Mouse (Mus musculus) midbrain, embryonic 13.5 days (tissue): Measurements from ENCODE around the gene Wipf3. TPM values are rescaled to one million over a fixed set of nuclear protein-coding genes. Genes with fewer than 3 reads are reported as not detected.

Source experiments
- ATAC-seq: fragments of 200-750 bp; cut with Nextera tagmentation; 2 replicates; pipeline ENCODE4 v1.8.0; 2017; ENCODE audit warnings: mild to moderate bottlenecking, moderate TSS enrichment, moderate library complexity
- H3K27ac ChIP-seq: fragments of 300-500 bp; sonication (generic); 2 replicates; pipeline ENCODE4 v1.5.1; 2015; ENCODE audit warnings: inconsistent platforms, mild to moderate bottlenecking, moderate library complexity
- H3K27me3 ChIP-seq: fragments of 300-500 bp; sonication (generic); 2 replicates; pipeline ENCODE4 v1.6.1; 2015; ENCODE audit warnings: mild to moderate bottlenecking, inconsistent platforms
- H3K36me3 ChIP-seq: fragments of 300-500 bp; sonication (generic); 2 replicates; pipeline ENCODE4 v1.6.1; 2015; ENCODE audit warnings: mild to moderate bottlenecking, inconsistent platforms
- H3K4me1 ChIP-seq: fragments of 300-500 bp; sonication (generic); replicated peaks from 2 replicates; pipeline ENCODE4 v1.6.1; 2015; ENCODE audit warnings: inconsistent platforms
- H3K4me2 ChIP-seq: fragments of 300-500 bp; sonication (generic); replicated peaks from 2 replicates; pipeline ENCODE4 v1.6.1; 2015; ENCODE audit warnings: moderate library complexity, mild to moderate bottlenecking, inconsistent platforms
- H3K4me3 ChIP-seq: fragments of 300-500 bp; sonication (generic); replicated peaks from 2 replicates; pipeline ENCODE4 v1.5.1; 2015; ENCODE audit warnings: mild to moderate bottlenecking, inconsistent platforms
- H3K9ac ChIP-seq: fragments of 300-500 bp; sonication (generic); replicated peaks from 2 replicates; pipeline ENCODE4 v1.6.1; 2015; ENCODE audit warnings: mild to moderate bottlenecking, inconsistent platforms
- H3K9me3 ChIP-seq: fragments of 300-500 bp; sonication (generic); 2 replicates; pipeline ENCODE4 v1.6.1; 2016; ENCODE audit warnings: mild to moderate bottlenecking, inconsistent platforms
- WGBS: fragments of 180-500 bp; shearing (Covaris S2); methylation state at CpG from one replicate; pipeline ENCODE4 v1.1.7; 2015; 5-methylcytosine and 5-hydroxymethylcytosine counted together
- polyA plus RNA-seq: library from polyadenylated mRNA; unstranded; fragments of >200 nt; fragmentation: Nextera tagmentation; extraction: Ambion mirVana; gene quantifications from 2 replicates; pipeline ENCODE4 v1.2.1, GENCODE M21; 2015

The Wipf3 gene
- 2.8 and 3.0 TPM in 2 replicates for polyA plus RNA-seq

DNA sequence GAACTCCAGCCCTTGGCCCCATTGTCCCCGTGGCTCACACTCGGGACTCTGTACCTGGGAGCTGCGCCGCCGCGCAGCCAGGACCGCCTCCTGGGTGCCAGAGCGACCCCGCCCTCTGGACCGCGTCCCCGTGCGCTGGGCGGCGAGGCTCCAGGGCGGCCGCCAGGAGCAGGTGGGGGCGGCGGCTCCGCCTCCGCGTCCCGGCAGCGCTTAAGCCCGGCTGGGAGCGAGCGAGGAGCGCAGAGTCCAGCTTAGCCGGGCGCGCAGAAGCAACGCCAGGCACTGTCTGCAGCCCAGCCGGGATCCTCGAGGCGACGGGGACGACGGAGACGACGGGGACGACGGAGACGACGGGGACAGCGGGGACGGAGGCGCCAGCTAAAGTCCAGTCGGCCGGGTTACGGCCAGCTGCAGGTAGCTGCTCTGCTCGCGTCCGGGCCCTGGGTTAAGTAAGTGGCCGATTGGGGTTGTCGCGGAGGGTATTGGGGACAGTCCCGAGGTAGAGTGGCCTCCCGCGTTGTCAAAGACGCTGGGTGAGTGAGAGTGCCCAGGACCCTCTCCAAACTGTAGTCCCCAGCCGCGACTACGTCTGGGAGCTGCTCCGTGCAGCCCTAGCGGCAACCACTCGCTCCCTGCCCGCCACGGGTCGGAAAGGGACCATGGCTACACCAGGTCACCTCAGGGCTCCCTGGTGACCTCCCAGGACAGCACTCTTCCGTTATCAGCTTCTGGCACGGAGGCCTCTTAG is at the start of gene Wipf3:
TSS of gene Wipf3 (plus strand) at position 157 of the 748 bp plus-strand sequence.
- Histone ChIP-seq H3K27me3 (peaks cover 34% of the 10 kb centered on the region), H3K4me1 (peaks cover 28% of the 10 kb centered on the region), H3K9ac (peak within 1 kb of the TSS; percentile 79), H3K4me3 (peak within 1 kb of the TSS; percentile 66), H3K27ac (peak within 1 kb of the TSS; percentile 53; the same call in 1 of the 2 replicates), H3K9me3 (no peaks in the 10 kb centered on the region), H3K4me2 (peak within 1 kb of the TSS; percentile 91), H3K36me3 (no peaks in the 10 kb centered on the region)
- under 1% methylated on average over 71 of the region's 71 CpGs for WGBS
- peak; percentile 92 for ATAC-seq

- Histone ChIP-seq H3K36me3 (no peaks in the 10 kb centered on the region), H3K27me3 (no peaks in the 10 kb centered on the region), H3K9ac (no peak overlapping the region), H3K9me3 (no peaks in the 10 kb centered on the region), H3K4me2 (no peak overlapping the region), H3K4me1 (peaks cover 8% of the 10 kb centered on the region), H3K4me3 (no peak overlapping the region), H3K27ac (no peak overlapping the region)
- no peak for ATAC-seq
- 78% methylated on average over 8 of the region's 8 CpGs for WGBS
Measured at GRCm38 (mm10) chr6:54382636-54383035, 46.8 kb upstream of the Wipf3 start.

DNA sequence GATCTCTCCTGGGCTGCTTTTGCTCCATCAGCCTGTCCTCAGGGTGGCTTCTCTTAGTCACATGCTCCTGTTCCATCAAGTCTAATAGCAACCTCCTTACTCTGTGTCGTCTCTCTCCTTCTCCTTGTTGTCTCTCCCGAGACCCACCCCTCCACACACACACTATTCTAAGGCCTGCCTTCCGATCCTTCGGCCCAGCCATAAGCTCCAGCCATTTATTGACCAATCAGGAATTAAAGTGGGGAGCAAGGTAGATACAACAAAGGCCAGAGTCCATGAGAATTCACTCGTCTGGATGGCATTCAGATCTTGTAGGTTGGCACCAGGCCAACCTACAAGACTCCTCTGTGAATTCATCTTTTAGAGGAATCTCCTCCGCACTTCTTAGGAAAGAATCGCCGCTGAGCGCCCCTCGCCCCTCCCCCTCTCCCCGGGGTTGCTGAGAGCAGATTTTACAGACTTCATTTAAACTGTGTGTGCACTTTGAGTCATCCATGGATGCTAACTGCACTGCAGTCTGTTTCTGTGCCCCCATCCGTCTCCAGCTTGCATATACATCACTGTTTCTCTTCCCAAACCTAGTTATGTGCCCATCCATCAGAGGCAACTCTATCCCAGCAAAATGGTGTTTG is 45.4 kb upstream of the Wipf3 start:
- H3K4me2 ChIP-seq = no peak overlapping the region
- ATAC-seq = no peak
- H3K9ac ChIP-seq = no peak overlapping the region
- H3K36me3 ChIP-seq = no peaks in the 10 kb centered on the region
- WGBS = 44% methylated on average over 12 of the region's 12 CpGs
- H3K9me3 ChIP-seq = no peaks in the 10 kb centered on the region
- H3K4me3 ChIP-seq = no peak overlapping the region
- H3K27me3 ChIP-seq = no peaks in the 10 kb centered on the region
- peaks cover 8% of the 10 kb centered on the region for H3K4me1 ChIP-seq
- H3K27ac ChIP-seq = no peak overlapping the region

DNA sequence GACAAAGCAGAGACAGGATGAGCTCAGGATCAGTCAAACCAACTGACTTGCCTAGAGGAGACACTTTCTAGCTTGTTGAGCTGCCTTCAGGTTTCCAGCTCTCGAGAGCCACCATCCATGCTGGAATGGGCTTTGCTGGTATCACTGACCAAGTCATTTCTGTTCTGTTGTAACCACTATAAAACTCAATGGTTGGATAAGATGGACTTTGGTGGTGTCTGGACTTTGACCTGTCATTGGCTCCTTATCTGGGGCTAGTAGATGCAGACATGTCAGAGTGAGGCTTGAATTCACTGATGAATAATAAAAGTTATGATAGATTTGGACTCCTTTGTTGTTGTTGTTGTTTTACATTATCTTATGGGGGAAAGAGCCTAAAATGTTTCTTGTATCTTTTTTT is 44.6 kb upstream of the Wipf3 start:
- H3K9ac ChIP-seq = no peak overlapping the region
- H3K27ac ChIP-seq = no peak overlapping the region
- H3K4me2 ChIP-seq = no peak overlapping the region
- 94% methylated on average over 1 of the region's 1 CpGs for WGBS
- H3K36me3 ChIP-seq = no peaks in the 10 kb centered on the region
- H3K27me3 ChIP-seq = no peaks in the 10 kb centered on the region
- H3K9me3 ChIP-seq = no peaks in the 10 kb centered on the region
- peaks cover 8% of the 10 kb centered on the region for H3K4me1 ChIP-seq
- H3K4me3 ChIP-seq = no peak overlapping the region
- ATAC-seq = no peak

- Histone ChIP-seq H3K27me3 (no peaks in the 10 kb centered on the region; the same call in 1 of the 2 replicates), H3K4me3 (no peak overlapping the region), H3K4me1 (peaks cover 8% of the 10 kb centered on the region), H3K27ac (no peak overlapping the region), H3K9me3 (no peaks in the 10 kb centered on the region), H3K36me3 (no peaks in the 10 kb centered on the region), H3K9ac (no peak overlapping the region), H3K4me2 (no peak overlapping the region)
- ATAC-seq = no peak
- 83% methylated on average over 4 of the region's 4 CpGs for WGBS
Measured at GRCm38 (mm10) chr6:54386429-54386828, 43.0 kb upstream of the Wipf3 start.

- Histone ChIP-seq H3K4me3 (no peak overlapping the region), H3K36me3 (no peaks in the 10 kb centered on the region), H3K27ac (no peak overlapping the region), H3K4me2 (no peak overlapping the region), H3K27me3 (no peaks in the 10 kb centered on the region; the same call in 1 of the 2 replicates), H3K4me1 (peaks cover 8% of the 10 kb centered on the region), H3K9me3 (no peaks in the 10 kb centered on the region), H3K9ac (no peak overlapping the region)
- no peak for ATAC-seq
- WGBS = 87% methylated on average over 3 of the region's 3 CpGs
Measured at GRCm38 (mm10) chr6:54387044-54387443, 42.4 kb upstream of the Wipf3 start.

- Histone ChIP-seq H3K4me1 (peaks cover 8% of the 10 kb centered on the region), H3K4me3 (no peak overlapping the region), H3K27me3 (no peaks in the 10 kb centered on the region; the same call in 1 of the 2 replicates), H3K27ac (no peak overlapping the region), H3K9ac (no peak overlapping the region), H3K36me3 (no peaks in the 10 kb centered on the region), H3K9me3 (no peaks in the 10 kb centered on the region), H3K4me2 (no peak overlapping the region)
- no peak for ATAC-seq
- 75% methylated on average over 5 of the region's 5 CpGs for WGBS
Measured at GRCm38 (mm10) chr6:54387751-54388150, 41.7 kb upstream of the Wipf3 start.

DNA sequence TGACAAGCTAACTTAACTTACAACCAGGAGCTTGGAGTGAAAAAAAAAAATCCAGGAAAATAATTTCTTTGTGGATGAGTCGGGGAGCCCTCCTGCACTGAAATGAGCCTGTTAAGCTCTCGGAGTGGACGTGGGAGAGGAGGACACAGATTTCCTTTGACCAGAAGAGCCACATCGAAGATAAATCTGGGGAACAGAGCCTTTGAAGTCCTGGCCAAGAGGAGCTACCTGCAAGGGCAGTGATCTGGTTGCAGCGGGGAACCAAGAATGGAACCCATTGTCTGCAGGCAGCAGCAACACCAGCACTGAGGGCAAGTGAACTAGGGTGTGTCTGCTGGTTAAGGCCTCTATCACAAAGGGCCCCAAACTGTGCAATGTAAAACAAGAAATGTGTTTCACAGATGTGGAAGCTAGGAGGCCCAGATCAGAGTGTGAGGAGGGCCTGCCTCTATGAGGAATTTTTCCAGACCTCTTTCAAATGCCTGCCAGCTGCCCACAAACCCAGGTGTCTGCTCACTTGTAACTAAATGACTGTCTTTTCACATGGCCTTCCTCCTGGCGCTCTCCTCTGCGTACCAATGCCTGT is 40.6 kb upstream of the Wipf3 start:
- peaks cover 4% of the 10 kb centered on the region; the same call in 1 of the 2 replicates for H3K27me3 ChIP-seq
- peaks cover 7% of the 10 kb centered on the region for H3K4me1 ChIP-seq
- no peak overlapping the region for H3K4me2 ChIP-seq
- H3K36me3 ChIP-seq = no peaks in the 10 kb centered on the region
- no peak for ATAC-seq
- H3K27ac ChIP-seq = no peak overlapping the region
- no peak overlapping the region for H3K9ac ChIP-seq
- no peak overlapping the region for H3K4me3 ChIP-seq
- WGBS = 83% methylated on average over 7 of the region's 7 CpGs
- no peaks in the 10 kb centered on the region for H3K9me3 ChIP-seq

GRCm38 (mm10) chr6:54391765-54392164 is 37.6 kb upstream of the Wipf3 start:
- 7% methylated on average over 3 of the region's 3 CpGs for WGBS
- Histone ChIP-seq H3K36me3 (no peaks in the 10 kb centered on the region), H3K4me1 (no peaks in the 10 kb centered on the region), H3K4me3 (no peak overlapping the region), H3K27me3 (peaks cover 7% of the 10 kb centered on the region; the same call in 1 of the 2 replicates), H3K4me2 (no peak overlapping the region), H3K9ac (no peak overlapping the region), H3K27ac (no peak overlapping the region), H3K9me3 (no peaks in the 10 kb centered on the region)
- ATAC-seq = peak; percentile 11; the same call in 1 of the 2 replicates

GRCm38 (mm10) chr6:54393886-54394285 is 35.5 kb upstream of the Wipf3 start:
- H3K27ac ChIP-seq = no peak overlapping the region
- no peak for ATAC-seq
- H3K4me3 ChIP-seq = no peak overlapping the region
- 86% methylated on average over 6 of the region's 6 CpGs for WGBS
- no peaks in the 10 kb centered on the region for H3K9me3 ChIP-seq
- no peak overlapping the region for H3K4me2 ChIP-seq
- no peak overlapping the region for H3K9ac ChIP-seq
- peaks cover 4% of the 10 kb centered on the region; the same call in 1 of the 2 replicates for H3K4me1 ChIP-seq
- peaks cover 7% of the 10 kb centered on the region; the same call in 1 of the 2 replicates for H3K27me3 ChIP-seq
- no peaks in the 10 kb centered on the region for H3K36me3 ChIP-seq

DNA sequence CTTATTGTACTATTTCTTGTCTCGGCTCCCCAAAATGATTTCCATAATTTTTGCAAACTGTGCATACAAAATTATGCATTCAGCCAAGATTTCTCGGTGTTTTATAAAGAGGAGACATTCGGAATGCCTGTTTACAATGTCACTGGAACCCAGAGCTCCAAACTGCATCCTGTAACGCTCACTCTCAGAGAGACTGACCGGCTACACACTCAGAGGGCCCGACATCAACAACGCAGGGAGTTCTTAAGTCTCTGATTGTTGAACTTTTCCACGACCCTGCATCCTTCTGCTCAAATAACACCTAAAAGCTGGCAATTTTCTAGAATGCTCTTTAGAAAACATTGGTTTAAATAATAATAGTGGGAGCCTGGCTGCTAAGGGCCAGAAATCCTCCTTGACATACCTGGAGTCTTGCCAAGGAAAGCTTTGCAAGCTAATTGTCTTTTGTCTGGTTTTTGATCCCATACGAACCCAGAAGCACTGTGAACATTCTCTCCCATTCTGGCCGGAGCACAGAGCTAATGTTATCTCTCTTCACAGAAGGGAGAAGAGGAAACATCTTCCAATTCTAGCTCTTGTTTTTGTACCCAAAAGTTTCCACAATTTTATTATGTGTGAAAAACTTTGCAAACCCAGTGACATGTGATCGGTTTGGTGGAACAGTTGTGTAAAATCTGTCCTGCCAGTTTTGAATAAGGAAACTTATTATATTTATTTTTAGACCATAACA is 30.0 kb upstream of the Wipf3 start:
- Histone ChIP-seq H3K4me3 (no peak overlapping the region), H3K27me3 (no peaks in the 10 kb centered on the region), H3K4me2 (no peak overlapping the region), H3K36me3 (no peaks in the 10 kb centered on the region), H3K9me3 (no peaks in the 10 kb centered on the region), H3K27ac (no peak overlapping the region), H3K4me1 (peaks cover 10% of the 10 kb centered on the region; the same call in 1 of the 2 replicates), H3K9ac (no peak overlapping the region)
- ATAC-seq = no peak
- WGBS = 54% methylated on average over 11 of the region's 11 CpGs
